Mouse (Mus musculus): ENCODE measurements at regions not wholly inside any gene's neighbourhood (a gene's known extent, or its start where the extent isn't known, plus 50 kb on each side); places are given as distances from the start of the nearest gene placed in this dataset.

DNA sequence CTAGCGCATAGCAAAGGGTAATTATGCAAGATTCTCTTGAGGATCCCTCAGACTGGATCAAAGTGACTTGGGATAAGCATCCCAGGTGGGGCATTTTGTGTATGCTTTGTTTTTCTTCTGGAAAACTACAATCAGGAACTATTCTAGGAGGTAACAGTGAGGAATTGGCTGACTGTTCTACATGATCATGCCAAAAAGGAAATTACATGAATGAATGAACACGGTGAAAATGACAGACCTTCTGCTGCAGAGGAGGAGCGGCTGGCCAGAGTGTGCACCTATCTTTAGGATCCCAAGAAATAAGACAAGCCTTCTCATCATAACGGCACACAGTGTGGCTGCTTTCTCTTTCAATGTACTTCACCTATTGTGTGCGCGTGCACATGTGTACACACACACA lies 317.5 kb upstream of the Sash1 start:
- Histone ChIP-seq H3K9me3 (no peaks in the 10 kb centered on the region), H3K27ac (replicated peaks) (no peak overlapping the region), H3K4me1 (no peaks in the 10 kb centered on the region), H3K27me3 (replicated peaks; ENCODE audit: low read depth, poor library complexity, severe bottlenecking) (no peaks in the 10 kb centered on the region), H3K4me3 (no peak overlapping the region), H3K36me3 (replicated peaks) (no peaks in the 10 kb centered on the region)
- DNase-seq (ENCODE audit: low spot score) = no peak
- WGBS = 87% methylated on average over 6 of the region's 6 CpGs

DNA sequence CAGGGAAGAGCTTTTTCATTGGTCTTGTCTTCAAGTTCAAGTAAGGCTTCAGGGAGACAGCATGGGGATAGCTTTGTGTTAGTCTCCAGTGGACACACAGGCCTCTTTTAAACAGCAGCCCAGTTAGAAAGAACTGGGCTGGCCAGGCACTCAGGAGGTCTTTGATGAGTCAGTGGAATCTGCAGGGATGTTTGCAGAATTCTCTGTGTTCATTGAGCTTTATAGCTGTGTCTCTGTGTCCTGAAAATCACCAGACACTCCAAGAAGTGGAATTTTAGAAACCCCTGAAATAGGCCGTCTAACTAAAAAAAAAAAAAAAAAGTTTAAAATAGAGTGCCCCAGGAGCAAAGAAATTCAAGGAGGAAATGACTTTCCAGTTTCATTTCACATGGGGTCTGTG lies 317.1 kb upstream of the Sash1 start:
- DNase-seq (ENCODE audit: low spot score) = no peak
- Histone ChIP-seq H3K27me3 (replicated peaks; ENCODE audit: low read depth, poor library complexity, severe bottlenecking) (no peaks in the 10 kb centered on the region), H3K36me3 (replicated peaks) (no peaks in the 10 kb centered on the region), H3K4me3 (no peak overlapping the region), H3K4me1 (no peaks in the 10 kb centered on the region), H3K9me3 (no peaks in the 10 kb centered on the region), H3K27ac (replicated peaks) (no peak overlapping the region)
- WGBS = 62% methylated on average over 1 of the region's 1 CpGs

DNA sequence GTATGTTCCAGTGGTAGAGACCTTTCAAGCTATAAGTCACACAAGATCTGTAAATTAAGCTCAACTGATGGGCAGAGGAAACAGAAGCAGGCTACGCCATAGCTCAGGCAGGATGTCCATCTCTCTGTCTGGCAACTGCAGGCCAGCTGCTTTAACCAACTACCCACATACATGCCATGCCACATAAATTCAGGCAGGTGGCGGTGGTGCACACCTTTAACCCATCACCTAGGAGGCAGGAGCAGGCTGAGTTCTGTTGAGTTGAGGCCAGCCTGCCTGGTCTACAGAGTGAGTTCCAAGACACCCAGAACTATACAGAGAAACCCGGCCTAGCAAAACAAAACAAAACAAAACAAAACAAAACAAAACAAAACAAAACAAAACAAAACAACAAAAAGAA lies 289.1 kb upstream of the Sash1 start:
- WGBS = 61% methylated on average over 3 of the region's 3 CpGs
- H3K36me3 ChIP-seq (replicated peaks) = no peaks in the 10 kb centered on the region
- H3K4me3 ChIP-seq = no peak overlapping the region
- DNase-seq (ENCODE audit: low spot score) = peak; percentile 35
- no peak overlapping the region for H3K27ac ChIP-seq (replicated peaks)
- H3K27me3 ChIP-seq (replicated peaks; ENCODE audit: low read depth, poor library complexity, severe bottlenecking) = no peaks in the 10 kb centered on the region
- no peaks in the 10 kb centered on the region for H3K9me3 ChIP-seq
- H3K4me1 ChIP-seq = no peaks in the 10 kb centered on the region

DNA sequence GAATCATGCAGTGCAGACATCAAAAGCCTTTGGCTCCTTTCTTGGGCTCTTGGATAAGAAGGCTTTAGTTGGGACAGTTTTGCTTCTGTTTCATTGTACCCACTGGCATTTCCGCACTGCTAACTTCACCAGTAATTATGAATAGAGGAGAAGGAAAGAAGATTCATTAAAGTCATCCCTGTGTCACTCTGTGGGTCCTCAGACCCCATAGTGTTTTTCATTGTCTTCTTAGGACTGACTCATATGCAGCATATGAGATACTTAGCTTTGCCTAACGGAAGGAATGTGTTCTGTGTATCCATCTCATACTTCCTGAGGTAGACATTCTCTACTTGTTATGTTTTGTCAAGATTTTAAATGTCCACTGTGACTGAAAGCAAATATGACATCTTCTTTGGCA lies 287.6 kb upstream of the Sash1 start:
- 86% methylated on average over 2 of the region's 2 CpGs for WGBS
- Histone ChIP-seq H3K27me3 (replicated peaks; ENCODE audit: low read depth, poor library complexity, severe bottlenecking) (no peaks in the 10 kb centered on the region), H3K27ac (replicated peaks) (no peak overlapping the region), H3K36me3 (replicated peaks) (no peaks in the 10 kb centered on the region), H3K9me3 (no peaks in the 10 kb centered on the region), H3K4me3 (no peak overlapping the region), H3K4me1 (no peaks in the 10 kb centered on the region)
- no peak for DNase-seq (ENCODE audit: low spot score)

DNA sequence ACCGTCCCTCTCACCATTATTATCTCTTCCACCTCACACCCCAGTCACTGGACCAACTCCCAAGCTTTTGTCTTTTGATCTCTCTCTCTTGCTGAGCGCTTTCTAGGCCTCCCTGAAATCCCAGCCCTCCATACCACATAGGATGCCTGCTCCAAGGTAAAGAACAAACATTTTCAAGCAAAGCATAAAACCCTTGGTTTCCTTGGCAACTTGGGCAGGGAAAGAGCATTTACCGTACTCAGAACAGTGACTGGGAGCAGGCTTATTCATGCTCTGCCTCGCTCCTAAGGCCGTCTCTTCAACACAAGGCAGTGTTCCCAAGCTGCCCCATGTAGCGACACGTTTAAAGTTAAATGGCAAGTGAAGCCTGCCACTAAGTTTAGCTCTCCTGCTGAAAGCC lies 282.9 kb upstream of the Sash1 start:
- Histone ChIP-seq H3K27me3 (replicated peaks; ENCODE audit: low read depth, poor library complexity, severe bottlenecking) (no peaks in the 10 kb centered on the region), H3K36me3 (replicated peaks) (no peaks in the 10 kb centered on the region), H3K9me3 (peaks cover 7% of the 10 kb centered on the region; the same call in 1 of the 2 replicates), H3K4me3 (no peak overlapping the region), H3K4me1 (no peaks in the 10 kb centered on the region), H3K27ac (replicated peaks) (no peak overlapping the region)
- 80% methylated on average over 7 of the region's 7 CpGs for WGBS
- no peak for DNase-seq (ENCODE audit: low spot score)

DNA sequence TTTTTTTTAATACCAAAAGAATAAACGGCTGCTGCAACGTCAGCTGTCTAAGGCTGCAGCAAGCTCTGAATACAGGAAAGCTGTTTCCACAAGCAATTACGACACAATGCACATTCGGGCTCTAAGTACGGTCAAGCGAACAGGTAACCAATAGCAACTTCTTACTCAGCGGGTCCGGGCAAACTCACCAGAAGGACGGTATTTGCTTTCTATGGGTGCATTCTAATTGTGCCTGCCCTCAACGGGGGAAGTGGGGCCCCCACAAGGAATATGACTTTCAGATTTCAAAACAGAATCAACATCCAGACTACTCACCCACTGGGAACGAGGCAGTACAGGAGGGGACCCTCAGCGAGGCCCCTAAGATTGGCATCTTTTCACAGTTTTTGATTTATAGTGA lies 280.1 kb upstream of the Sash1 start:
- DNase-seq (ENCODE audit: low spot score) = no peak
- no peak overlapping the region for H3K4me3 ChIP-seq
- H3K27me3 ChIP-seq (replicated peaks; ENCODE audit: low read depth, poor library complexity, severe bottlenecking) = no peaks in the 10 kb centered on the region
- no peak overlapping the region for H3K27ac ChIP-seq (replicated peaks)
- WGBS = 85% methylated on average over 12 of the region's 12 CpGs
- no peaks in the 10 kb centered on the region for H3K4me1 ChIP-seq
- peaks cover 7% of the 10 kb centered on the region; the same call in 1 of the 2 replicates for H3K9me3 ChIP-seq
- no peaks in the 10 kb centered on the region for H3K36me3 ChIP-seq (replicated peaks)

DNA sequence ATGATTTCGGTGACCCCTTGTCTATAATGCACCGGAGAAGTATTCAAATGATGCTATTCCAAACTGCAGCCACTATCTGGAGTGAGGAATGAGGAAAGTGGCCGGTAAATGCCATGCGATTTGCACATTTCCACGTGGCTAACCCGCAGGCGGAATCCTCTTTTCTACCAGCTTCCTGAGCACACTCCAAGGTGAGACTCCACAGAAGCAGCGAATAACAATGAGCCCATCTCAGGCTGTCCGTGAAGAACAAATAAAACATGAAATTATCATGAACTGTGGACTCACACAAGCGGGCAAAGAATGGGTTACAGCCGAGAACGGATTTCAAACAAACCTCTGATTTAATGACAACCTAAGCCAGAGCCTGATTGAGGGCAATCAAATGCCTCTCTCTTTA lies 279.7 kb upstream of the Sash1 start:
- H3K27me3 ChIP-seq (replicated peaks; ENCODE audit: low read depth, poor library complexity, severe bottlenecking) = no peaks in the 10 kb centered on the region
- no peaks in the 10 kb centered on the region for H3K36me3 ChIP-seq (replicated peaks)
- no peaks in the 10 kb centered on the region for H3K4me1 ChIP-seq
- peaks cover 7% of the 10 kb centered on the region; the same call in 1 of the 2 replicates for H3K9me3 ChIP-seq
- 89% methylated on average over 12 of the region's 12 CpGs for WGBS
- no peak for DNase-seq (ENCODE audit: low spot score)
- H3K4me3 ChIP-seq = no peak overlapping the region
- no peak overlapping the region for H3K27ac ChIP-seq (replicated peaks)

DNA sequence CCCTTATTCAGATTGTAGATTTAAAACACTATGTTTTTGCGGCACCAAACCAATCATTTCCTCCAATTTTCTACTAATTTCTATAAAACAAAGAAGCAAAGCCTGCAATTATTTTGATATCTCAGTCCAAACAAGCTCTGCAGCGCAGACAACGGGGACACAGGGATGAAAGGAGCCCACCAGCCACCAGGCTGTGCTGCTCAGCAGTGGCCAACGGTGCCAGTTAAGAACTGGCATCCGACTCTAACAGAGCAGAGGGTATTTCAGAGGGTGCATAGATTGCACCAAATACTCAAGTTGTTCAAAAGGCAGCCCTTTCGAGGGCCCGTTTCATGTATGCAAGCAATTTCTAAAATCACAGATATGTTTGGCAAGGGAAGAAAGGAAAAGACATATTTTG lies 278.5 kb upstream of the Sash1 start:
- Histone ChIP-seq H3K27me3 (replicated peaks; ENCODE audit: low read depth, poor library complexity, severe bottlenecking) (peaks cover under 1% of the 10 kb centered on the region; the same call in 1 of the 2 replicates), H3K36me3 (replicated peaks) (no peaks in the 10 kb centered on the region), H3K27ac (replicated peaks) (no peak overlapping the region), H3K9me3 (peaks cover 7% of the 10 kb centered on the region; the same call in 1 of the 2 replicates), H3K4me1 (no peaks in the 10 kb centered on the region), H3K4me3 (no peak overlapping the region)
- no peak for DNase-seq (ENCODE audit: low spot score)
- 89% methylated on average over 7 of the region's 7 CpGs for WGBS

DNA sequence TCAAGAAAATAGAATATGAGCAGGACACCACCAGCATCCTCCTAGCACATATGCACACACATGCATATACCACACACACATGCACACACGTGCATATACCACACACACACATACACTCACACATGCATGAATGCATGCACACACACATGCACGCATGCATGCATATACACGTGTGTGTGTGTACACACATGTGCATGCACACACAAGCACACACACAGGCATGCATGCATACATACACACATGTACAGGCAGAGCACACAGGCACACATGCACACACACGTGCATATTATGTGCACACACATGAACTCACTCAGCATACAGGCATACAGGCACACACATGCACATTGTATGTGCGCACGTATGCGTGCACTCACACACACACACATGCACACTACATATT lies 275.7 kb upstream of the Sash1 start:
- no peaks in the 10 kb centered on the region for H3K36me3 ChIP-seq (replicated peaks)
- H3K27me3 ChIP-seq (replicated peaks; ENCODE audit: low read depth, poor library complexity, severe bottlenecking) = peaks cover 7% of the 10 kb centered on the region; the same call in 1 of the 2 replicates
- peaks cover 13% of the 10 kb centered on the region for H3K4me1 ChIP-seq
- WGBS = 93% methylated on average over 7 of the region's 7 CpGs
- no peak overlapping the region for H3K27ac ChIP-seq (replicated peaks)
- no peak for DNase-seq (ENCODE audit: low spot score)
- no peaks in the 10 kb centered on the region for H3K9me3 ChIP-seq
- no peak overlapping the region for H3K4me3 ChIP-seq

DNA sequence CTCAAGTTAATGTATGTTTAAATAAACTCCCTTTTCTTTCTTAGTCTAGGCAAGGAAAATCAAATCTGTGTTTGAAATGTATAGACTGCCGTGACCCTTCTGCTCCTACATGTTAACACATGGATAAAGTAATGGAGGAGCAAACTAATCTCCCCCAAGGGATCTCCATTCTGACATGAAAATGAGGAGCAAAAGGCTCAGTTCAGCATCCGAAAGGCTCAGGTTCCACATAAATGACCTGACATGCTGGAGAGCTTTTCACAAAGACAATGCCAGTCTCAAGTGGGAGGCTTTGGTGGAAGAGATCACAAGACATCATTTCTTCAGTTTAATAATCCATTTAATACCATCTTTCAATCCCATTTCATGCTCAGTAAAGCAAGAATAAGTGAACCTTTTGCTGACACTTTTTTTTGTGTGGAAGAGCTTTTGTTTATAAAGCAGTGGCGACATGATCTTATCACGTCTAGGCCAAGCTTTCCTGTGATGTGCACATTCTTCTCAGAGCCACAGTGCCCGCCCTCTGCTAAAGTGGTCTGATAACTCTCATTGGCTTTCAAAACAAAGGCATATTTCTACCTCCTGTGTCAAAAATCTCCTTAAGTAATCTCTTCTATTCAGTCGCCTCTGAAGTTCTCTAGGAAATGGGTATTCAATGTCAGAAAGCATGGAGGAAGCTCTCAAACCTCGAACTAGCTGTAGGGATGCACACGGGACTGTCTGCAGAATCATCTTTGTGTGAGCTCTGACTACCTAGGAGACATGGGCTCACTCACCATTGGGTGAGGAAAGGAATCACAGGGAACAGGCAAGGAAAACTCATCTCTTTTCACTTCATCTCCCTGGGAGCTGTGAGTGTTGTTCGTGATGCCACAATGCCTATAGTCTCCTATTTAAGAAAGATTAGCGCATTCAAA lies 271.7 kb upstream of the Sash1 start:
- Histone ChIP-seq H3K9me3 (no peaks in the 10 kb centered on the region), H3K4me3 (no peak overlapping the region), H3K36me3 (replicated peaks) (no peaks in the 10 kb centered on the region), H3K4me1 (peaks cover 18% of the 10 kb centered on the region), H3K27ac (replicated peaks) (no peak overlapping the region), H3K27me3 (replicated peaks; ENCODE audit: low read depth, poor library complexity, severe bottlenecking) (peaks cover 7% of the 10 kb centered on the region; the same call in 1 of the 2 replicates)
- DNase-seq (ENCODE audit: low spot score) = peak; percentile 22
- 60% methylated on average over 10 of the region's 10 CpGs for WGBS

DNA sequence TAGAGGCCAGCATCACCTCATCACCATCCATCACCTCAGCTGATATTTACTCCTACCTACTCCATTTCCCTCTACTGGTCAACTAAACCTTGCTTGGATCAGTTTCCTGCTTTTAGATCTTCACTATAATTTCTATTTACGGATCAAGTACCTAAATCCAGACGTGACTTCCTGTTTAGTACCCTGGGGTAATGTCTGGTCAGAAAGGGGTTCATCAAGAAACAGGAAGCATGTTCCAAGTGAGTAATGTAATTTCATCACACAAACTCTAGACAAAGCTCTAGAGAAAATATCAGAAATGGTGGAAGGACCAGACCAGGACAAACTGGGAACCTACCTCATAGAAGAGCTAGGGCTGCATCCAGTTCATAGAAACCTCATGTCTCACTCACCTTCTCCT lies 250.2 kb upstream of the Sash1 start:
- Histone ChIP-seq H3K36me3 (replicated peaks) (no peaks in the 10 kb centered on the region), H3K4me1 (no peaks in the 10 kb centered on the region), H3K4me3 (no peak overlapping the region), H3K27ac (replicated peaks) (no peak overlapping the region), H3K9me3 (no peaks in the 10 kb centered on the region), H3K27me3 (replicated peaks; ENCODE audit: low read depth, poor library complexity, severe bottlenecking) (no peaks in the 10 kb centered on the region)
- WGBS = 87% methylated on average over 2 of the region's 2 CpGs
- DNase-seq (ENCODE audit: low spot score) = no peak

DNA sequence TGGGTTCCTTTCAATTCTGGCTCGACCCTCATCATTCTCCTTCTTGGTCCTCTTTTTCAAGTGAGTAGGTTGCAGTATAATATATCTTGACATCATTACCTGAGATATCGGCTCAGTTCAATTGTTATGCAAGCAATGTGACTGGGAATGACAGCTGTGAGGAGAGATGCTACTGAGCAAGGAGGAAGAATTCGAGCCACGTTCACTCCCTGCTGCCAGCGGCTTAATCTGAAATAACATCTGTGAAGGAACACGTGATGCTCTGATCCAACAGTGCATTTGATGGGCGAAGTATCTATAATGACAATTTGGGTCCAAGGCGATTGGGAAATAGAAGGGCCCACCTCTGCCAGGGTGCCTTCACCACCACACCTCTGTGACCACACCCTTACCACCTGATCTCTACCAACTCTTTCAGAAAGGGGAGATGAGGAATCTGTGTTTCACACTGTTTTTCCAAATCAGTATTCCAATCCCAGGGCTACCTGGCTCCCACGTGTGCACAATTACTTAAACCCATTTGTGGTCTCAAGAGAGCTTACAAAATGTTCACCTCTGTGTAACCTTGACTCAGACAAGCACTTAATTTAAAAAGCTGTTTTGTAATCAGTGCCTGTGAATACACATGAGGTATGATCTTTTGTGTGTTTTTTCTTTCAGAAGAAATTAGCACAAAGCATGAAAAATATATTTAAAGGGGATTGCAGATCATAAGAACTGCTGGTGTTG lies 248.6 kb upstream of the Sash1 start:
- no peak for DNase-seq (ENCODE audit: low spot score)
- Histone ChIP-seq H3K4me3 (no peak overlapping the region), H3K27ac (replicated peaks) (no peak overlapping the region), H3K27me3 (replicated peaks; ENCODE audit: low read depth, poor library complexity, severe bottlenecking) (no peaks in the 10 kb centered on the region), H3K9me3 (no peaks in the 10 kb centered on the region), H3K4me1 (no peaks in the 10 kb centered on the region), H3K36me3 (replicated peaks) (no peaks in the 10 kb centered on the region)
- WGBS = 81% methylated on average over 9 of the region's 9 CpGs

DNA sequence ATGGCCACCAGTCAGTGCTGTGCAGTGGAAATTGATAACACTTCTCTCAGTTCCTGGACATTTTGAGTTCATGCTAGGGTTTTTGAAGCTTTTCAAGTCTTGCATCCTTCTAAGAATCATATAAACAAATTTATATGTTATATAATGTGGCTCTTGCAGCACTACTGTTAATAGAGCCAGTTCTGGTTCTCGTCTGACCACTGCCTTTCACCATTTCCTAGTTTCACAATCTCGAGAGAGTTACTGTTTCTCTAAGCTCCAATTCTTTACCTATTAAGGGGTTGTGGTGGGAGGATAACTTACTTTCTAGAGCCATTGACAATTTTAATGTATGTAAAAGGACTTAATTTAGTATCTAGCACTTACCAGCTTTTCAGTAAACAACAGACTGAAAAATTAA lies 244.2 kb upstream of the Sash1 start:
- no peaks in the 10 kb centered on the region for H3K27me3 ChIP-seq (replicated peaks; ENCODE audit: low read depth, poor library complexity, severe bottlenecking)
- H3K4me3 ChIP-seq = no peak overlapping the region
- DNase-seq (ENCODE audit: low spot score) = no peak
- WGBS = 89% methylated on average over 2 of the region's 2 CpGs
- H3K4me1 ChIP-seq = no peaks in the 10 kb centered on the region
- H3K9me3 ChIP-seq = no peaks in the 10 kb centered on the region
- no peaks in the 10 kb centered on the region for H3K36me3 ChIP-seq (replicated peaks)
- H3K27ac ChIP-seq (replicated peaks) = no peak overlapping the region

Data from embryonic facial prominence, embryonic 10.5 days (tissue).